Mouse (Mus musculus) ES-Bruce4 (cell line): ENCODE results near the gene Olfr229. TPM values are rescaled to one million over a fixed set of nuclear protein-coding genes. Genes with fewer than 3 reads are reported as not detected.
"Not testable (repeated sequence)": the region's sequence is repeated elsewhere in the genome, so short reads cannot be mapped to it uniquely, and the experiment has no call there.

Source experiments
- H3K27ac ChIP-seq: 2 replicates; pipeline ENCODE4 v1.5.1; 2012; ENCODE audit warnings: low read length, inconsistent platforms; ENCODE audit not compliant: insufficient read depth
- H3K27me3 ChIP-seq: 2 replicates; pipeline ENCODE4 v1.6.1; 2012; ENCODE audit warnings: mild to moderate bottlenecking, low read length, inconsistent platforms; ENCODE audit not compliant: control insufficient read depth, poor library complexity, insufficient read depth, severe bottlenecking
- H3K36me3 ChIP-seq: 2 replicates; pipeline ENCODE4 v1.6.1; 2012; ENCODE audit warnings: inconsistent platforms, mild to moderate bottlenecking, low read length, moderate library complexity; ENCODE audit not compliant: control insufficient read depth, poor library complexity, insufficient read depth, severe bottlenecking
- H3K4me1 ChIP-seq: one replicate; pipeline ENCODE4 v1.8.1; 2011; ENCODE audit warnings: low read length; ENCODE audit not compliant: control insufficient read depth, insufficient read depth
- H3K4me3 ChIP-seq: 2 replicates; pipeline ENCODE4 v1.5.1; 2011; ENCODE audit warnings: low read depth, mild to moderate bottlenecking, low read length
- H3K9ac ChIP-seq: 2 replicates; pipeline ENCODE4 v1.6.1; 2012; ENCODE audit warnings: low read depth, mild to moderate bottlenecking, inconsistent platforms; ENCODE audit not compliant: poor library complexity, severe bottlenecking
- H3K9me3 ChIP-seq: replicated peaks from 2 replicates; pipeline ENCODE4 v1.6.1; 2012; ENCODE audit warnings: mild to moderate bottlenecking, low read length, inconsistent platforms; ENCODE audit not compliant: control insufficient read depth, poor library complexity, insufficient read depth, severe bottlenecking
- CTCF ChIP-seq: IDR thresholded peaks from one replicate; pipeline ENCODE4 v1.8.1; 2011; ENCODE audit warnings: low read depth, low read length
- EP300 ChIP-seq: IDR thresholded peaks from 2 replicates; pipeline ENCODE4 v1.6.1; 2011; ENCODE audit warnings: low read depth, low read length; ENCODE audit not compliant: insufficient read depth
- POLR2A ChIP-seq: IDR thresholded peaks from one replicate; pipeline ENCODE4 v1.8.1; 2011; ENCODE audit warnings: low read length; ENCODE audit not compliant: insufficient read depth
- polyA plus RNA-seq: library from polyadenylated mRNA; stranded (reverse); fragments of >200 nt; gene quantifications from 2 replicates; pipeline ENCODE4 v1.2.4, GENCODE M21; 2011; ENCODE audit warnings: low read depth; ENCODE audit not compliant: missing spikeins, insufficient read depth, insufficient read length

Olfr229 gene
- not detected in 2 replicates for polyA plus RNA-seq

DNA sequence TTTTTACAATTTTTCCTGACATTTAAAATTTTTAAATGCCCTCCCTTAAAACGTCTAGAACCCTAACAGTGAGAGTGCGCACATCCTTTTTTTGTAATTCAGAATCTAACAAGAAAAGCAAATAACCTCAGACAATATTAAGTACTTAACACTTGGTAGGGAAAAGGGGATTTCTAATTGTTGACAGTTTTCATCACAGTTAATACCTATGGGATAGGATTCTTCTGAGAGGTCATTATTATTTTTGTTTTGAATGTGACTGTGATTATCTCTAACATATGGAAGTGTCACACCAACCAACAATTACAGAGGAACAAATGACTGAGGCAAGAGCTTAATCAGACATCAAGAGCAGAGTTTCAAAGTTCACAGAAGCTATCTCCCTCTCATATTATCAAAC, at the start of gene Olfr229:
Gene Olfr229 (plus strand): TSS at position 301 of the 400 bp plus-strand sequence.
- Histone ChIP-seq H3K9me3 (no peaks in the 10 kb centered on the region), H3K27ac (no peak within 1 kb of the TSS), H3K9ac (no peak within 1 kb of the TSS), H3K4me1 (no peaks in the 10 kb centered on the region), H3K4me3 (no peak within 1 kb of the TSS), H3K27me3 (no peaks in the 10 kb centered on the region), H3K36me3 (no peaks in the 10 kb centered on the region)
- TF ChIP-seq EP300, result no peak
- TF ChIP-seq CTCF, result no peak
- no peak for TF ChIP-seq POLR2A

DNA sequence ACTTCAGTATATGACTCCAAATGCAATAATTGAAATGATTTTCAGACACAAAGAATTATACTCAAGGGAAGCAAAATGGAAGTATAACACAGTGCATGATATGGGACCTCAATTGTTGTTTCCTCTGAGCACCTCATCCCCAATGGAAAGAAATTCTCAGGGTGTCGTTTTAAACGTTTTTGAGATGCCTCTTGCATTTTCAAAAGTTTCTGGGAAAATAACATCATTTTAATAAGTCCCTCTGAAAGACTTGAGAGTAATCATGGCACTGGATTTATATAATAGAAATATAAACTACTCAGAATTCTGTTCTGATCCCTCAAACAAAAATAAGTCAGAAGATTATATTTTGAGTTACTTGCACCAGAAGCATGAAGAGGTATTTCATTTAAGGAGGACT, 41.0 kb upstream of the Olfr229 start, which contains the start of gene Olfr972:
Gene Olfr972 (plus strand): TSS at position 301 of the 400 bp plus-strand sequence.
- Histone ChIP-seq H3K27me3 (no peaks in the 10 kb centered on the region), H3K9ac (no peak within 1 kb of the TSS), H3K4me1 (no peaks in the 10 kb centered on the region), H3K27ac (no peak within 1 kb of the TSS), H3K9me3 (no peaks in the 10 kb centered on the region), H3K36me3 (no peaks in the 10 kb centered on the region), H3K4me3 (no peak within 1 kb of the TSS)
- TF ChIP-seq POLR2A, result no peak
- TF ChIP-seq EP300, result no peak
- TF ChIP-seq CTCF, result no peak

DNA sequence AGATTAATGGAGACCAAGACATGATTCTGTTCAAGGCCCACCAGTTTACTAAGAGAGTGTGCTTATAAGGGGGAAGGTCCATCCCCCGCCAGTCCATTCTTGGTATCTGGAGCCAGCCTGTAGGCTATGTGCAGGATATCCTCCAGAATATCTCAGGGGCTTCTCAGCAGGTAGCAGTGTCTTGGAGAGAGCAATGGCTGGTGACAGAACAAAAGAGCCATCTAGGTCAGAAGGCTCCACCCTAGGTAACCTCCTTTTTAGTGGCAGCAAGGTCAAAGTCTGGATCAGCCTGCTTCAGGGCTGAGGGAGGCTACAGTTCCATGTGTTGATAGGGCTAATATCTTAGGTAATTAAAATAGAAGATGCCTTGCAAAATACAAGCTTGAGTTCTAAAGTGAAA, 35.1 kb upstream of the Olfr229 start:
- not testable (repeated sequence) for H3K9me3 ChIP-seq, H3K4me3 ChIP-seq, H3K27me3 ChIP-seq, H3K9ac ChIP-seq, H3K27ac ChIP-seq, H3K36me3 ChIP-seq, H3K4me1 ChIP-seq

DNA sequence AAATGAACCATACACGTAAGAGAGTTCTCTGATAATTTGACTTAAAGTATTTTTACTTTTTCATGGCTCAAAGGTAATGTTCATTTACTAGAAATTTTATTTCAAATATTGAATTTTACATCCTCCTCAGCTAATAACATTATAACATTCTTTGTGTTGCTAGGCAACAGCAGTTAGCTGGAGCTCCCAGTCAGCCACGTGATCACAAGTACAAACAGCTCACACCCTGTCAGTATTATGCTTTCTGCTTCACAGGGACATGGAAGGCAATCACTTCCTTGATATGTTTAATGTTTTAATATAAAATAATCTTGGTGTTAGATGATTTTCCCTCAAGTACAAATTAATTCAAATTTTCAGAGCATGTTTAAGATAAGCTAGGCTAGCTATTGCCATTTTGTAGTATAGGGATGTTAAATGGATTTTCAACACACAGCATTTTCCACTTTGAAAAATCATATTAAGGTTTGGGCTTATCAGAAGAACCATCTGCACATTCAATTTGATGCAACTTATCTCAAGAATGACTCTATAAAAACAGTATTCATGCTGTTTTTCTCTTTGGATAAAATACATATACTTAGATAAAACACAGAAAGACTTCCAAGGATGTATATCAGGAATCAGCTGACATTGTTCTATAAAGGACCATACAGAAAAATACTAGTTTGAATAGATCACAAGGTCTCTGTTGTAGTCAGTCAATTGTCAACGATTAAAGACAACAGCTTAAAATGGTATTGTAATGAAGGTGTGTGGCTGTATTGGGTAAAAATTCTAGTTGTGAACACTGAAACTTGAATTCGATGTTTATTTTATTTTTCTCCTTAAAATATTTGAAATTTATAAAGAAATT, 29.4 kb upstream of the Olfr229 start:
- H3K9ac ChIP-seq, result not testable (repeated sequence)

DNA sequence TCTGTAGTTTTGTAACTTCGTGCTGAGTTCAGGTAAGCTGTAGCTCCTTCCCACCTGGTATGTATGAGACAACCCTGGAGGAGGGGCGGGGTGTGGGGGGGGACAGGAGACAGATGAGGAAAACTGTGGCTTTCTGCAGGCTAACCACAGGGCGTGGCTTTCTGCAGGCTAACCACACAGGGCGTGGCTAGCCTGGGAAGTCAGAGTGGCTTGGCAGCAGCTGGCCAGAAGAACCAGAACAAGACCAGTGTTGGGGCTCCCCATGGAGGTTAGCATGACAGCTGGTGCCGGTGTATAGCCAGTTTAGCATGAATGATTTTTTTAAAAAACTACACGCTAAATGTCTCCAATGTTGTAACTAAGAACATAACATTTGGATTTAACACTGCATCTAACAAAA, 2.0 kb upstream of the Olfr229 start:
- Histone ChIP-seq H3K9ac (no peak overlapping the region), H3K36me3 (no peaks in the 10 kb centered on the region), H3K4me1 (no peaks in the 10 kb centered on the region), H3K27ac (no peak overlapping the region), H3K27me3 (no peaks in the 10 kb centered on the region), H3K9me3 (no peaks in the 10 kb centered on the region), H3K4me3 (no peak overlapping the region)
- TF ChIP-seq CTCF (no peak), POLR2A (no peak), EP300 (no peak)

More for the DNA sequence above, 29.4 kb upstream of the Olfr229 start:
- H3K27ac ChIP-seq, H3K27me3 ChIP-seq, H3K4me1 ChIP-seq, H3K4me3 ChIP-seq, H3K9me3 ChIP-seq, H3K36me3 ChIP-seq: not testable (repeated sequence)

DNA sequence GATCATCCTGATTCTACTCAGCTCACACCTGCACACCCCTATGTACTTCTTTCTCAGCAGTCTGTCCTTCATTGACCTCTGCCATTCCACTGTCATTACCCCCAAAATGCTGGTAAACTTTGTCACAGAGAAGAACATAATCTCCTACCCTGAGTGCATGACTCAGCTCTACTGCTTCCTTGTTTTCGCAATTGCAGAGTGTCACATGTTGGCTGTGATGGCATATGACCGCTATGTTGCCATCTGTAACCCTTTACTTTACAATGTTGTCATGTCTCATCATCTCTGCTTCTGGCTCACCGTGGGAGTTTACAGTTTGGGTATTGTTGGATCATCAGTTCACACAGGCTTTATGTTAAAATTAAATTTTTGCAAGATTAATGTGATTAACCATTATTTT, 2.8 kb downstream of the Olfr229 start:
- Histone ChIP-seq H3K4me1 (no peaks in the 10 kb centered on the region), H3K4me3 (no peak overlapping the region), H3K9ac (no peak overlapping the region), H3K9me3 (no peaks in the 10 kb centered on the region), H3K27ac (no peak overlapping the region), H3K27me3 (no peaks in the 10 kb centered on the region), H3K36me3 (no peaks in the 10 kb centered on the region)
- TF ChIP-seq EP300 (no peak), POLR2A (no peak), CTCF (no peak)

DNA sequence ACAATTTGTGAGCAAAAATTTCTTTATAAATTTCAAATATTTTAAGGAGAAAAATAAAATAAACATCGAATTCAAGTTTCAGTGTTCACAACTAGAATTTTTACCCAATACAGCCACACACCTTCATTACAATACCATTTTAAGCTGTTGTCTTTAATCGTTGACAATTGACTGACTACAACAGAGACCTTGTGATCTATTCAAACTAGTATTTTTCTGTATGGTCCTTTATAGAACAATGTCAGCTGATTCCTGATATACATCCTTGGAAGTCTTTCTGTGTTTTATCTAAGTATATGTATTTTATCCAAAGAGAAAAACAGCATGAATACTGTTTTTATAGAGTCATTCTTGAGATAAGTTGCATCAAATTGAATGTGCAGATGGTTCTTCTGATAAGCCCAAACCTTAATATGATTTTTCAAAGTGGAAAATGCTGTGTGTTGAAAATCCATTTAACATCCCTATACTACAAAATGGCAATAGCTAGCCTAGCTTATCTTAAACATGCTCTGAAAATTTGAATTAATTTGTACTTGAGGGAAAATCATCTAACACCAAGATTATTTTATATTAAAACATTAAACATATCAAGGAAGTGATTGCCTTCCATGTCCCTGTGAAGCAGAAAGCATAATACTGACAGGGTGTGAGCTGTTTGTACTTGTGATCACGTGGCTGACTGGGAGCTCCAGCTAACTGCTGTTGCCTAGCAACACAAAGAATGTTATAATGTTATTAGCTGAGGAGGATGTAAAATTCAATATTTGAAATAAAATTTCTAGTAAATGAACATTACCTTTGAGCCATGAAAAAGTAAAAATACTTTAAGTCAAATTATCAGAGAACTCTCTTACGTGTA, 21.1 kb downstream of the Olfr229 start:
- not testable (repeated sequence) for H3K4me3 ChIP-seq, H3K27me3 ChIP-seq, H3K27ac ChIP-seq, H3K9me3 ChIP-seq, H3K9ac ChIP-seq, H3K36me3 ChIP-seq, H3K4me1 ChIP-seq

DNA sequence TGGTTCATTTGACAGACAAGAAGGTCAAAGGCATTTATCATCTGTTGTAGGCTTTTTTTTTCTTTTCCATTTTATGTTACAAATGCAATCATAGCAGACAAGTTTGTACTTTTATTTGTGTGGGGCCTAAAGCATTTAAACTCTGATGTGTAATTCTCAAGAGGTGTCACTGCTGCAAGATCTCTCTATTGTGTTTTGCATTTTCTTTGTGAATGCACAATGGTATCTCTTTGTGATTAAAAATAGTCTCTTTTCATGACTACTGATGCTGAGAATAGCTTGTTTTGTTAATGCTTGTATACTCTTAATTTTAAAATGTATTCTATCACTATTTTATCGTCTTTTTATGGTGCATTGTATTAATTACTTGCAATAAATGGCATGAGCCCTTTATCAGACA, 21.7 kb downstream of the Olfr229 start:
- H3K9ac ChIP-seq, H3K27ac ChIP-seq, H3K4me1 ChIP-seq, H3K36me3 ChIP-seq, H3K9me3 ChIP-seq, H3K27me3 ChIP-seq, H3K4me3 ChIP-seq: not testable (repeated sequence)
